Mouse (Mus musculus) CD4-positive, CD25-positive, alpha-beta regulatory T cell, adult 4 months (primary cell): ENCODE results near the gene Adam22. TPM values are rescaled to one million over a fixed set of nuclear protein-coding genes. Genes with fewer than 3 reads are reported as not detected.

Source experiments
- ATAC-seq: one replicate; pipeline ENCODE4 v1.8.0; 2017
- polyA plus RNA-seq, 2 experiments: library from polyadenylated mRNA; unstranded; fragments of 100-300 nt; shearing (Covaris generic); gene quantifications; one replicate each; pipeline ENCODE4 v1.2.1; 2017

The Adam22 gene
- 1 to 10 TPM in 1 of 2 experiments, under 1 TPM in 1; 0.85 to 1.0 TPM for polyA plus RNA-seq

DNA sequence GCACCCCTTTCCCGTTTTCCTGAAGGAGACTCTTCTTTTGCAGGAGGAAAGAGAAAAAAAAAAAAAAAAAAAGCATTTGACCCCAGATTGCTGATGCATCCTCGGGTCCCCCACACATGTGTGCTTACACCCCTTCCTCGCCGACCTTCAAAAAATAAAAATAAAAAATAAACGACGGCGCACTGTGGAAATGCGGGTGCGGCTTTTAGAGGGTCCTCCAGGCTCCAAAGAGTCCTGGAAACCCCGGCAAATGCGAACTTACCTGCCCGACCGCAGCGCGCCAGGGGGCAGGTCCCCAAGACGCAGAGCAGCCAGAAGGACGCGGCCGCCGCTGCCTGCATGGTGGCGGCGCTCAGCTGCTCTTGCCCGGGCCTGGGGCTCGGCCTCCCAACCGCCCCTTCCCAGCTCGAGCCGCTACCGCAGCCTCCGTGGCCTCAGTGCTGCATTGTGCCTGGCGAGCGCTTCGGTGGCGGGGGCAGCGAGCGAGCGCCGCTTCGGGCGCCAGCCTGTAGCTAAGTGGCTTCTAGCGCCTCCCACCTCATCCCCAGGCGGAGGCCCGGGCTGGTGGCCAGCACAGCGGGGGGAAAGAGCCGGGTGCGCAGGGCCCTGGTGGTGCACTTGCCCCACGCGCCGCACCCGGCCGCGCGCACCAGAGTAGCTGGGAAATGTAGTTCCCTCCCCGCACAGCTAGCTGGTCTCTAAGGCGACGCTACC is at the start of gene Adam22:
Gene Adam22, minus strand, starts transcription at position 547 of the 714 bp plus-strand sequence.
- ATAC-seq, result no peak

DNA sequence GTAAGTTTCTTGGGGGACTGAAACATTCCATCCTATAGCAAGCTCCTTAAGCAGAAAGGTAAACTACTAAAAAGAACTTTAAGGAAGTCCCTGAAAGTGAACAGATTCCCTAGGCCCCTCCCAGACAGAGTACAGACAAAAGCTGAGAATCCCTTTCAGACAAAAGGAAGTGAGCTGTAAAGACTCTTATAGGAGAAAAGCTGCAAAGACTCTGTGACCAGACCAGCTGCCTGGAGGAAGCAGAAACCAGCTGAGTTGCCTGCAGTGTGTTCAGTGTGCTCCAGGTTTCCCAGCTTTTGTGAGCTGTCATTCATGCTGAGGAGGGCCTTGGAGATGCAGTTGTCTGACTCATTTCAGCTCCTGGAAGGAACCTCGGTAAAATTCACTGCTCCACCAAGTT is 49.5 kb upstream of the Adam22 start:
- no peak for ATAC-seq

DNA sequence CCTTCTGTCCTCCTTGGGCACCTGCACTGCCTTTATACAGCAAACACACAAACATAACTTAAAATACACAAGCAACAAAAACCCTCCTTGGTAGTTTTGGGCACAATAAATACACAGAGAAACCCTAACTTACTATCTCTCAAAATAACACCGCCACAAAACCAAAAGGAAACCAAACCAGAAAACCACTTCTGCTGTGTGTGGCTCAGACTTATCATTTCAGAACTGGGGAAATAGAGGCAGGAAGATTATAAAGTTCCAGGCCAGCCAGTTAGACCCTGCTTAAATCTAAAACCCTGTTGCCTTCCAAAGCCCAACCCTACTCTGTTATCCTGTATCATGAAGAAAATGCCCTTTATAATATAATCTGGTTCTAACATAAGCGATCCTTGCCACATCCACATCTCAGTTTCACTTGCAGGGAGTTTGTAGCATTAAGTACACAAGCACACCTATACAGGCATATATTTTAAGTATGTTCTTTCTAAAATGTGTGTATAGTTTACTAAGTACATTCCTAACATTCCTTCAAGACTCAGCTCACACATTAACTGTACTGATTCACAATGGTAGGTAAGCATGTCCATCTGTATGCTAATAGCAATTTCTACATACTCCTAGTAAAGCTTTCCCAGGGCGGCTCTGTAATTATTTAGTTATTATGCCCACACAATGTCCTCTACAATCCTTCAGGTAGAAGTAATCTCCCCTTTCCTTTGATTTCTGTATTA is 48.9 kb upstream of the Adam22 start:
- ATAC-seq, result no peak

- peak; percentile 32 for ATAC-seq
These were observed 40.8 kb upstream of the Adam22 start for GRCm38 (mm10) chr5:8408746-8409145.

GRCm38 (mm10) chr5:8397587-8398249 is 29.8 kb upstream of the Adam22 start:
- no peak for ATAC-seq

DNA sequence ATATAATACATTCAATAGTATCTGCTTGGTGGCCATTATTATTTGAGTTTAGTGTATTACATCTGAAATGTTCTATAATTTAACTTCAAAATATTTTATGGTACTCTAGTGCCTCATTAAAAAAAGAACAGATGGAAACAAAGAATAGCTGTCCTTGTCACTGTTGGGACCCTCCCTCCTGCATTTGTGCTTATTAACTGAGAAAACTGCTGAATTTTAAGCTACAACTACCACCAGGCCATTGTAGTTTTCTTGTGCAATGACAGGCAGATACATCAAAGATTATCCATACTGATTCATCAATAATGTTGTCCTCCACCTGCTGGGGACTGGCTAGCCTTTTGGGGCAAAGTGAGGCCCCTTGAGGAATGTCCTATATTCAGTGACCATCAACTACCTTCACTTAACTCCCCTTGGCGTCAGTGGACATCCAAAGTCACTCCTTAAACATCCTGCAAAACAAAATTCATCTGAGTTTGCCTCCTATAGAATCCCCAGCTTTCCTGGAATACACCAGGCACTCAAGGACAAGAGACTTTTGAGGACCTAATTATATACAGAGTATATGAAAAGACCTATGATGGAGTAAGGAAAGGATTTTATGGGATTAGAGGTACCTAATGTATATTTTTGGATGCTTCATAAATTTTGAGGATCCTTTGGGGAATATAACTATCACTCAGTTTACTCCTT is 26.1 kb upstream of the Adam22 start:
- ATAC-seq, result no peak

DNA sequence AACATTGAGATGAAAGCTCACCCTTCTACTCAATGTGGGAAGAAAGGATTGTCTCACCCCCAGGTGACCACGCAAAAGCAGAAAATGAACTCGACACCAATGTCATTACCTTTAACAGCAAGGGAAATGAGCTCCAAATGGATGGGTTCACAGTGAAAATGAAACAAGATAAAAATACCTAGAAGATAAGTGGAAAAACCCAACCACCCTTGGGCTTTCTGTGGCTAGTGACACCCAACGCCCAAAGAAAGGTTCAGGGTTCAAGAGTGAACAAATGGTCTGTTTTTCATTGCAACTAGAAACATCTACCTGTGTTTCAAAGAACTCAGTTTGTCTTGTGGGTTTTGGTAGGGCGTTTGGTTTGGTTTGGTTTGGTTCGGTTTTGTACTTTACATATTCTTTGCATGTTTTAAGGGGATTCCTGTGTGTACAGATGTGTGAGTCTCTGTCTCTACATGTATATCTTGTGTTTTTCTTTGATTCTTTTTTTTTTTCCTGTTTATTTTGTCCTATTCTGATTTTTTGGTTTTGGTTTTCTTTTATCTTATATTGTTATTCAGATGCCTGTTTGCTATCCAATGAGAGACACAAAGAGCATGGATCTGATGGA is 6.4 kb upstream of the Adam22 start:
- ATAC-seq, result no peak

- ATAC-seq, result no peak
These were observed 5.5 kb upstream of the Adam22 start for GRCm38 (mm10) chr5:8373415-8373814.

- no peak for ATAC-seq
These were observed 821 bp upstream of the Adam22 start for GRCm38 (mm10) chr5:8368781-8369180.

DNA sequence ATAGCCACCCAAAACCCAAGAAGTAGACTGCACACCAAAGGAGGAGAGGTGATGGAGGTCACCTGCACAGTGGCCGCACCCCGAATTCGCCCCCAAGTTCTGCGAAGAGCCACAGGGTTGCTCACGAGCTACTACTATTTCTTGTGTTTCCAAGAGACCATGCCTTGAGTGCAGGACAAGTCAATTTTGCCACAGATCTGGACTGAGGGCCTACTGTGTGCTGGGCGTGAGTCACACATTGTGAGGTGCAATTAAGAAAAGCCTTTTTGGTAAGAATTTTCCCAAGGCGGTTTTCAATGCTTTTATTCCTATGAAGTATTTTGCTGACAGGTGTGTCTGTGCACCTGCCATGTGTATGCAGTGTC is 350 bp upstream of the Adam22 start:
- ATAC-seq, result no peak

DNA sequence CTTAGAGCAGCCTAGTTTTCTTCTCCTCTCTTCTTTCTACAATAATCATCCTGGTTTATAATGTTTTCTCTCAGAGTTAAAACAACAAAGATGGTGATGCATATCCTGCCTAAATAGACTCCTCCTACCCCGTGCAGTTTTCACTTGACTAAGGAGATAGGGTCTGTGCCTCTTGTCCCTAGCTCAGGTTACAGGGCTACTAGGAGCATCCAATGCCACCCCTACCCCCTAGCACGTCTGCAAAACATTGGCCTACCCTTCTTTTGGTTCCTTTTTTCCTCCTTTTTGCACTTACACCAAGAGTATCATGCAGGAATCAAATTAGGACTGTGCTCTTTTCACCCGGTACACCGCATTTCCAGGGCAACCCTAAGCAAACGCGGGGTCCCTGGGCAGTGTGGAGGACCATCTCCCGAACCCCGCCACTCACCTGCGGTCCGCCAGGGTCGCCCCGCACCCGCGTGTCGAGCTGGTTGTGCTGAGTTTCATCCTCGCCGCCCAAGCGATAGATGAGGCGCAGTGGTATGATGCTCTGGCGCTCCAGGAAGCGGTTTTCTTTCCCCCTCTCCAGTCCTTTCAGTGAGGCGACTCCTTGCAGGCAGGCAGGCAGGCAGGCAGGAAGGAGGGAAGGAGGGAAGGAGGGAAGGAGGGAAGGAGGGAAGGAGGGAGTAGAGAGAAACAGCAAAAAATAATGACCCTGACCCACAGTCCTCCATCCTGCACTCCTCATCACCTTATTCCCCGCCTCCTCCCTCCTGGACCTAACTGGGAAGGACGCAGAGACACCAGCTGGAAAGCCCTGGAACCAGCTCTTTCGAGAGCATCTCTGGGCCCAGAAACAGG is 968 bp downstream of the Adam22 start:
- ATAC-seq, result no peak

DNA sequence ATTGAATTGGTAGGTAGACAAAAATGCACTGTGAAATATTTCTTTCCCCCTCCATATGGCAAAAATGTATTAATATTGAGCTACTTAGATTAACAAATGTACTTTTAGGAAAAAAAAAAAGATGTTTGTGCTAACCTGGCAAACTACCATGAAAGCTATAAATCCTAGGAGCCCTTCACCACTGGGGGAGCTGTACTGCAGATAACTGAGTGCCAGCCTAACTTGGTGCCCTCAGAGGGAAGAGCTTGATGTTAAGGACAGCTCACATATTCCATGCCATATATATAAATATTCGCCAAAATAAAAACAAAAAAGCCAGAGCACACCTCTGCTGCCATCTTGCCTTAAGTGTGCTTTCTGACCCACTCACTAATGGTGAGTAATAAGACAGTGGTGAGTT is 5.6 kb downstream of the Adam22 start:
- ATAC-seq, result no peak

- no peak for ATAC-seq
These were observed 10.3 kb downstream of the Adam22 start for GRCm38 (mm10) chr5:8357677-8358076.

GRCm38 (mm10) chr5:8356885-8357651 is 10.9 kb downstream of the Adam22 start:
- no peak for ATAC-seq

GRCm38 (mm10) chr5:8356326-8356725 is 11.6 kb downstream of the Adam22 start:
- no peak for ATAC-seq

DNA sequence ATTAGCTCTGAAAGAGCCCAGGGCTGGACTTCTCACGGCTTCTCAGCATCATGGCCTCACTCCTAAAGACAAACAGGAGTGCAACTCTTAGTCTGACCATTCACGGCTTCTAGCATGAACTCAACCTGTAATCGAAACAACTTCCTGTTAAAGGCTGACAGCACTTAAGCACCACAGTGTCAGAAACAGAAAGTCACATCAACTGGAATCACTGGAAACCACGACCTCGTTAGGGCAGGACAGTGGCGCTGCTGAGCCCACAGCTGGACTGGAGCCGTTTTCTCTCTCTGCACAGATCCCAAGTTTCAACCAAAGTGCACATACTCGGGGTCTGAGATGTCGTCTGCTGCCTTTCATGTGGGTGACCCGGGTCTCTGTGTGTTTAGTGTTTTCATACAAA is 18.4 kb downstream of the Adam22 start:
- ATAC-seq, result no peak

DNA sequence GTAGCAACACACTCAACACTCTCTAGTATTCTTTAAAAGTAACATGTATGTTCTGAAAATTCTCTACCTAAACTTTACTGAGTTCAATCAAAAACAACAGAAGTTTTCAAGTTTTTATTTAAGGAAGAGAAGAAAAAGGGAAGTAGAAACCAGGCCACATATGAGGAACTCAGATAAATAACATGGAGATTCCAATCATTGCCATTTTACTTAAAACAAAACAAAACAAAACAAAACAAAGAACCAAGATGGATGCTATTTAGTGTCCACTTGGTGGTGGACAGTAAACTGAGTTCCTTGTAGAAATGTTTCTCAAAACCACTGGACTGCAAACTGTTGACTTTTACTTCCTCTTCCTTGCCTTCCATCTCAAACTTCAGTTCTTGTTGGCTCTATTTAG is 21.6 kb downstream of the Adam22 start:
- no peak for ATAC-seq

DNA sequence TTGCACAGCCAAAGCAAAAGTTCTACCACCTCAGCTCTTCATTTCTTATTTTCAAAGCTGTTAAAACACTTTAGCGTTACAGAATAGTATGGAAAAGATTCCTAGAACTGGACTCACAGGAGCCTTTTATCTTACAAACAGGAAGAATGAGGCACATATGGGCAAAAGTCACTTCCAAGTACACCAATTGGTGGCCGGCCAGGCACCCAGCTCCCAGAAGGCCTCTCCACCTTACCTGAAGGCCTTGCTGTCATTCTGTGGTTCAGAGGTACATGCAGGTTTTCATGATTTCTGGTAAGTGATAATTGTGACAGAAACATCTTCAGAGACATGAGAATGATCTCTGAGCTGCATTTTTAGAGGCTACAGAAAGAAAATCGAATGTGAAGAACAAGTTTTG is 24.7 kb downstream of the Adam22 start:
- ATAC-seq, result no peak

GRCm38 (mm10) chr5:8341676-8342075 is 26.3 kb downstream of the Adam22 start:
- no peak for ATAC-seq

DNA sequence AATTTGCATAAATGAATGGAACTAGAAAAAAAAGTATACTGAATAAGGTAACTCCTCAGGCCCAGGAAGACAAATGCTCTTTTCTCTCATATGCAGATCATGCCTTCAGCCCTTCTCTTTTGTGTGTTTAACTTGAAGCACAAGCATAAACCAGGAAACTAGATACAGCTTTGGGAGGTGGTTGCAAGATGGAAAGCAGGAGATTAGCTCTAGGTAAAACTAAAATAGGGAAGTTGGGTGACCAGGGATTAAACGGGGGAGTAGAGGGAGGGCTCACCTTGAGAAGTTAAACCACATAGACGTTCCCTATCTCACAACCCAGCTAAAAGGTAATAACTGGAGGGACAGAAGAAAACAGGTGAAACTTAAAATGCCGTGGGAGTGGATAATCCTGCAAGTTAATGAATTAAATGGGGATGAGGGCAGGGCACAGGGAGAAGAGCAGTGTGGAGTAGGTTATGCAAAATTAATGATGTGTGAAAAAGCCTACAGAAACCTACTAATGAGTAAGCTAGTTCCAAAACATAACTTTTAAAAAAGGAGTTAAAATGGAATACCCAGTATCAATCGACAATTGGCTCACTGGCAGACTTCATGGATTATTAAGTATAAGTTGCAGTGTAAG is 40.2 kb downstream of the Adam22 start:
- ATAC-seq, result no peak
